Mouse (Mus musculus): ENCODE measurements at regions not wholly inside any gene's neighbourhood (a gene's known extent, or its start where the extent isn't known, plus 50 kb on each side); places are given as distances from the start of the nearest gene placed in this dataset.

DNA sequence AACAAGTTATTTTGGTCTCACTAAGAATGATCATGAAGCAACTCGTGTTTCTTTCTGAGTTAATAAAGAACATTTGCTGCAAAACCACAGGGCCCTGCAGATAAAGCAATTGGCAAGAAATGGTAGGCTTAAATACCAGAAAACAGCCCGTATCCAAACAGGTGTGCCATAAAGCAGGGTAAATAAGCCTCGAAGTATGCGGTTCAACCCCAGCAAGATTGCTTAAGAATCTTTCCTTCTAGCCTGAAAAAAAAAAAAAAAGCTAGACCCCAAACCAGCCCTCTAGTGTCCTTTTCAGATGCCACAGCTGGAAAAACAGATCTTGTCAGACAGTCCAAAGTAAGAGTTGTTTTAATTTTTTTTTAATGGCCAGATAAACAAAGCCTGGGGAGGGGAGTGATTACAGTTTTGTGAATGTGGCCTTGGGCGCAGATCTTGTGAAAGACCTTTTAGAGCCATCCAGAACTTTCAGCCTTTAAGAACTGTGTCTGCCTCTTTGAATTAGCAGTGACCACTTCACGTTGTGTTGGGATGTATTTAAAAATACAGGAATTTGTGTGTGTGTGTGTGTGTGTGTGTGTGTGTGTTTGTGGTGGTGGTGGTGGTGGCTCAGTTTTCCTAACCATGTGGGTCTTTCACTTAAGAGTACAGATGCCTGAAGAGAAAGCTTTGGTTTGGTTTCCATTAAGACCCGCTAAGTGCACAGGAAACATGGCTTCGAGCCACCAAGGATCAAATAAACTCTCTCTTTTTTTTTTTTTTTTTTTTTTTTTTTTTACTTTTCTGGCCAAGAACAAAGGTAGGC is 116.3 kb upstream of the Maf start:
- DNase-seq, result no peak

DNA sequence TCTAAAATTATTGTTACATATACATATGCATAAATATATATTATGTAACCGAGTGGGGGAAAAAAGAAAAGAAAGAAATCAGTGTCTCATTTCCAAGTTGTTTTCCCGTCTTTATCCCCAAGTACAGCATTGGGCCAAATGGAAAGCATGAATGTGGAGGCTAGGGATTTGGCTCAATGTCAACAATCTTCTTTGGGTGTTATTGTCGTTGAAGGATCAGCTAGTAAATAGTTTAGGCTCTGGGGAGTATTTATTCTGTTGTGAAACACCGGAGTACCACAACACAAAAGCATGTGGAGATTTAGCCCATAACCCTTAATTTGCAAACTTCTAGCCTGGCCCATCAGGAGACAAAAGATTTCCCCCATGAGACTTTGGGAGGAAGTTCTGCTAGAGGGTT is 105.8 kb upstream of the Maf start:
- DNase-seq, result no peak

DNA sequence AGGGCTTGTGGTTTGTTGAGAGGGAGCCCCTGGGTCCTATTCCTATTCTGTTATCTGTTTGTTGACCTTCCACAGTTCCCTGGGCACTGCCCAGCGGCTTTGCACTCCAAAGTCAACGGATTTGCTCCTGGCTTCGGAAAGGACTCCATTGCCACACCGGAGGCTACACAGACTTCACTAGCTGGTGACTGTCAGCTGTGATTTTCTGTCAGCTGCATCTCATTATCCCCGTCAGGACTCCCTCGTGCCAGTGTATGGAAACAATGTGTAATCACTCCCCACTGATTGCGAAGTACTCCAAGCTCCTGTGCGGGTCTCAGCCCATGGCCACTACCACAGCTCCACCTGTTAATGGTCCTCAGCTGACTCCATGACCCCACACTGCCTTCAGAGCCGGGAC is 99.0 kb upstream of the Maf start:
- no peak for DNase-seq

DNA sequence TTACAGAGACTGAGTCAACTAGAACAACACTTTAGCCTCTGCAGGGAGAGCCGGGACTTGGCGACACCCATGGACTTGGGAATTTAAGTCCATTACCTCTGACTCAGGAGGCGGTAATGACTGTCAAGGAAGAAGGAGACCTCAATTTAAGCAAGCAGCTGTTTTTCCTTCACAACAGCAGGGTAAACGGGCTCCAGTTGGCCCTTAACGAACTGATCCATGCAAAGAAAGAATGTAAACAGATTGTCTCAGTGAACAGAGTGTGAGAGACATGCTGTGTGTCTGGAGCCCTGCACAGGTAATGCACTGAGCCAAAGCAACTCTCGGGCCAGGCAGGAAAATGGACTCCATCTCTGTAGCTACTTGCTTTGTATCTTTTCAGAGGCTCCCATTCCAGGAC is 98.5 kb upstream of the Maf start:
- no peak for DNase-seq

DNA sequence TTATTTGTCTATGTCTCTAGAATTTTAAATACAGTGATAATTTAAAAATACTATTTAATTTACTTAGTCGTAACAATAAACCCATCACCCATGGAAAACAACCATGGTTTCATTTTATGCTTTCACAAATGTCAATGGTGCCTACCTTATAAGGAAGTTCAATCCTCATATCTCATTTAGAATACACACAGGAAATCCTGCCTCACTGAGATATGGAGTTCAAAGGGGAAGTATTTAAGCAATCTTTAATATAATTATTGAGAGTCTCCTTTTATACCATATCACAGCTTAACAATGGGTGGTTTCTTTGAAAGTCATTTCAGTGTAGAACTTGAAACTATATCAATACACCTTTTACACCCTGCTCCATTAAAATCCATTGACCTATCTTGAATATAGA is 86.0 kb upstream of the Maf start:
- DNase-seq, result no peak

DNA sequence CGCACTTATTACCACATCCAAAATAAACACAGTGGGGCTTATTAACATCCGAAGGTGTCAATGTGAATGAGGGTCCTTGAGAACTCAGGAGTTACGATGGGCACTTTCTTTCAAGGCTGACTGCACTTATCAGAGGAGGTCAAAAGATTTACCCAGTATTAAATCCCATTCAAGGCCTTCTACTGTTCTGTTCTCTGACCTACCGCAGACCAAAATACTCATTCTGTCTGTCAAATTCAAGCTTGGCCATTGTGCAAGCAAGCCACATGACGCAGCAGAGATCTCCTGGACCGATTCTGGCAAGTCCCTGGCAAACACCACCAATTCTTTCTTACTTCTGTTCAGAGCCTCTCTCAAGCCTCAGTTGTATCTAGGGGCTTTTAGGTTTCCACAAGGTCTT is 80.8 kb upstream of the Maf start:
- no peak for DNase-seq

DNA sequence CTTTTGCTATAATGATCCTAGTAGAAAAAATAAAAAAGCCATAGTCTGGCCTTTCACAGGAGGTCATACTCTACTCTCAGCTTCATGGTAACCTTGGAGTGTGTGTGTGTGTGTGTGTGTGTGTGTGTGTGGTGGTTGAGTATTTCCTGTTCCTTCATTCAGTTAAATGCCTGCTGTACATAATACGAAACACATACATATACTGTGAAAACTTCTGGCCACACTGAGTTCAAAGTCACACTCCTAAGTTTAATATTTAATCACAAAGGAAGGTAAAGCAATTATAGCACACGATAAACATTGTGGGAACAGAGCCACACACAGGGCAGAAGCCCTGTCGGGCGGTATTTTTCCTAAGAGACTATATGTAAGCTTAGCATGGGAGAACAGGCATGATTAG is 78.6 kb upstream of the Maf start:
- no peak for DNase-seq

DNA sequence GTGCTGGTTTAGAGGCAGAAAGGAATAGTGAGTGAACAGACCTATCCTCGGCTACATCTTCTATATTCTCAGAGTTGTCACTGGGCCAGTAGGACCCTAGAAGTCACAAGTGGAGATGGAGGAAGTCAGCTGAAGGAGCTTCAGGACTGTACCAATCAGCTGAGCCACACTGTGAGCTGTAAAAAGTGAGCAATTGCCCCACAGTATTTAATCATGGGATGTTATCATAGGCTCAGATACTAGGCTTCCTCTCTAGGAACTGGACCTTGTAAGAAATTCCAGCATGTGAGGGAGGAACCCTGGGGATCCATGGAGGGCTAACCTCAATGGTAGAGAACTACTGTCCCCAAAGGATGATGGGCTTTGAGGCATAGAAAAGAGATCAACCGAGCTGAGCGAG is 78.2 kb upstream of the Maf start:
- no peak for DNase-seq

DNA sequence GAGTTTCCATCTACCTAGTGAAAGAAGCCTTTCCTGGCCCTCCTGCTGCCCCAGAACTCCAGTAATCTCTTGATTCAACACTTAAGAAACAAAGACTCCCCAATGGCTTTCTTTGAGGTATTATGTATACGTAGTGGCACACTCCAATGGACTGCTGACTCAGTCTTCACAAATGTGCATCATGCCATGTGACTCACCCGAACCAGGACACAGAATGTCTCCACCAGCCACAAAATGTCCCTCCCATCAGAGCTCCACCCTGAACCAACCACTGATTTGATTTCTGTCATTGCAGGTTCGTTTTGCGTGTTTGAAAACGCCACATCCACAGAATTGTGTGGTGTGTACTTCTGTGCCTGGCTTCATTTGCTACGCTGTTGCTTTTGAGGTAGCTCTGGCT is 75.8 kb upstream of the Maf start:
- no peak for DNase-seq

DNA sequence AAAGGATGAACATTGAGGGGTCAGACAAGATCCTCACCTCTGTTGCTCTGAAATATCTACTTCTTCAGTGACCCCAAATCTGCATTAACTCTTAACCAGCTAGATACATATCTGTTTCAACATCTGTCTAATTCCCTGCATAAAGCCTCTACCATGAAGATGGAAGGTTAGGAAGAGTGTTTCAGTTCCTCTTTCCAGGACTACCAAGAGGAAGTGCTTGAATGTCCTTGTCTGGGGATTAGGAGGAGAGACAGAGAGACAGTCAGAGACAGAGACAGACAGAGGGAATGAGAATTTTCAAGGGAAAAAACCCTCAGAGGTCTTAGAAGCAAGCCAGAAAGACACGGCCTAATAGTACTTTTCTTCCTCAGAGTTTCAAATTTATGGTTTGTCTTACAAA is 70.8 kb upstream of the Maf start:
- no peak for DNase-seq

DNA sequence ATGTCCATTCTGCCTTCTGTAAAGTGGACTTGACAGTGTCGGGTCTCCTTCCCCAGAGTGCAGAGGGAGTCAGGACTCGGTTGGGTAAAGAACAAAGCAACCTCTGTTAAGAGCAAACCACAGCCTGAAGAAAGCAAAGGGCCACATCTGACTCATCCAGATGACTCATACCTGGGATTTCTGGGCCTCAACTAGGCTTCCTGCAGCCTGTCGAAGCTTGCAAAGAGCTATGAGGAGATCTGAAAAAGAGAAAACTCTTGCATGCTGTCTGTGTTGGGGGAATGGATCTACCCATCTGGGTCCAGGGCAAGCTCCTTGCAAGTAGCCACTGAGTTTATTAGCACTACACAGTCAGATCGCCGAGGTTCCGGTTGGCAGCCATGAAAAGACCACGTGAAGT is 63.5 kb upstream of the Maf start:
- DNase-seq, result no peak

DNA sequence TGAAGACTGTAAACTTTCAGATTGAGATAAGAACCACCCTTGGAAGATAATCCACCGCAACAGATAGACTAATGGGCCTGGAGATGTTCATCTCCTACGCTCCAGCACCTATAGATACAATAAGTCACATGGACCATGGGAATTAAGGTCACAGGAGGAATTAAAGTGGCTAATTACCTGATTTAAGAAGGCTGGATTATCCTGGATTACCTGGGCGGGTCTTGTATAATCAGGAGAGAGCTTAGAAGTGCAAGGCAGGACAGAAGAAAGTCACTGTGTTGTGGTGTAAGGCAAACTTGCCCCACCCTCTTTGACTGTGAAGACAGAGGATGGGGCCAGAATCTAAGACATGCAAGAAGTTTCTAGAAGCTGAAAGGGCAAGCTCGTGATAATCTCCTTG is 61.0 kb upstream of the Maf start:
- no peak for DNase-seq

DNA sequence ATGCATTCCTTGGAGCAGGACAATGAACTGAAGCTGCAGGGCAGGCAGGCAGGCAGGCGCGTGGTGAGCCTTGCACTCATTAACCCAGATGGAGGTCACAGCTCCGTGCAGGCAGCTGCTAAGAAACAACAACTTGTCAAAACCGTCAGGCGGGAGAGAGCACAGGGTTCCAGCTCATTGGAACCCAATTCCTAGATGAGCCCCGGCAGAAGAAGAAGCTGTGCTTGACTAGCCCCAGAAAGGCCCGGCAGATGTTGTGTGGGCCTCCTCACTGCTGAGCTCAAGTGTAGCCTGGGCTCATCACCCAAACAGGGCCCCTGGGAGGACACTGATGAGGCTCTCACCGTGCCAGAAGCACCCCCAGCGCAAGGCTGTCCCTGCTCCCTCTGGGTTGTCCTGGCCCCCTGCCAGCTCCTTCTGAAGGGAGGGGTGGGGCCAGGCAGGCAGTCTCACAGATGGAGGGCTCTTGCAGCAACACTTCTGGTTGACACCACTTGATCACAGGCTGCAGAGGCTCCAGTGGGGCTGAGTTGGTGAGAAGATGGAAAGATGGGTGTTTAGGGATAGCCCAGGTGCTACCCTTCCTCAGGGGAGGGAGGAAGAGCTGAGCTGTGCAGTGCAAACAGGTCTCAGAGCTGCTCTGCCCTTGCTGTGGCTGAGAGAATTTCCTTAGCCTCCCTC is 58.8 kb upstream of the Maf start:
- peak; percentile 40 for DNase-seq

DNA sequence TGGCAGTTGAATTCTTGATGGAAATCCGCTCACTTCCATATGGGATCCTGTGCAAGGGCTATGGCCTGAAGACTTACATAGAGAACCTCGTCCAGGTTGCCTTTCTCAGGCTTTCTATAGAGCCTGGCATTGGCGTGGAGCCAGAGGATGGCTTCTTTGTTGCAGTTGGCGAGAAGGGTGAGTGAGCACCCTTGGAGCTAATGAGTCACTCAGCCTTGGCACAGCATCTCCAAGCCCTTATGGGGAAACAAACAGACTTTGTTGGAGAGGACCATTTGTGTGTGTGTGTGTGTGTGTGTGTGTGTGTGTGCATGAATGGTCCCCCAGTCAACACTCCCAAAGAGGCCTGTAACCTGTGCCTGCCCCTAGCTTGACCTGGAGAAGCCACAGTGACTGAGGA is 57.0 kb upstream of the Maf start:
- DNase-seq, result no peak

DNA sequence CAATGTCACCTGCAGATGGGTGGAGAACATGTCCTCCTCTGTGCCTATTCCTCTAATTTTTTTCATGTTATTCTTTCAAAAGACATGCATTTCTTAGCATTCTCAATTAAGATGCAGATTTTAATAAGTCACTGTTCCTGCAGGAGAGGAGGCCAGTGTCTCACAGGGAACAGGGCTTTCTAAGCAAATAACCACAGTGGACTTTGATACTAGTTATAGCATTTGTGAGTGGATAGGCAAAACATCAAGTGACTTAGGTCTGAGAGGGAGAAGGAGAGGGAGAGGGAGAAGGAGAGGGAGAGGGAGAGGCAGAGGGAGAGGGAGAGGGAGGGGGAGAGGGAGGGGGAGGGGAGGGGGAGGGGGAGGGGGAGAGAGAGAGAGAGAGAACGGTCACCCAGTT is 50.4 kb upstream of the Maf start:
- DNase-seq, result no peak

All from gastrocnemius, postnatal 10 days (tissue).